Mouse (Mus musculus) heart, adult 18-20 months (tissue): Measurements from ENCODE around the gene Gm8882. TPM values are rescaled to one million over a fixed set of nuclear protein-coding genes. Genes with fewer than 3 reads are reported as not detected.
"Not testable (repeated sequence)": the region's sequence is repeated elsewhere in the genome, so short reads cannot be mapped to it uniquely, and the experiment has no call there.

Experiments used
- DNase-seq, 2 experiments: peaks; one replicate each; pipeline ENCODE4 v3.0.0; 2021 to 2022; ENCODE audit warnings: mixed read lengths in 1 of 2
- long read RNA-seq, 2 experiments: library from polyadenylated mRNA; stranded (forward); transcript quantifications; one replicate each; pipeline ENCODE4 v2.0.0; 2021
- total RNA-seq, 2 experiments: library from RNA; stranded (reverse); gene quantifications; 2 replicates each; pipeline ENCODE4 v1.2.3; 2021

The Gm8882 gene
- total RNA-seq: not detected
- long read RNA-seq, experiment 1: 0 reads
- long read RNA-seq, experiment 2: 0 reads

DNA sequence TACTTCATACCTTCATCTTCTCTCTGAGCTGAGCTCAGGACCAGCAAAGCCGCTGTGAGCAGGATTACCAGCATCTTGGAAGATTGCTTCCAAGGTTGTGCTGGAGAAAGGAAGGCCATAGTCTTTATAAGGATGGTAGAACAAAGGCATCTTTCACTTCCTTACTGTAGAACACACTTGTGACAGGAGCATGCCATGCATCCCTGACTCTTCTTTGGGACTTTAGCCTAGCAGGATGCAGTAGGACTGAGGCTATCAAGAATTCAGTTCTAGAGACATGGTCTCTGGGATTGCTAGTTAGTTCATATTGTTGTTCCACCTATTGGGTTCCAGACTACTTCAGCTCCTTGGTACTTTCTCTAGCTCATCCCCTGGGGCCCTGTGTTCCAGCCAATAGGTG lies at the start of gene Gm8882:
Gm8882 (minus strand) TSS at position 101 of the 400 bp plus-strand sequence.
- not testable (repeated sequence) for DNase-seq

DNA sequence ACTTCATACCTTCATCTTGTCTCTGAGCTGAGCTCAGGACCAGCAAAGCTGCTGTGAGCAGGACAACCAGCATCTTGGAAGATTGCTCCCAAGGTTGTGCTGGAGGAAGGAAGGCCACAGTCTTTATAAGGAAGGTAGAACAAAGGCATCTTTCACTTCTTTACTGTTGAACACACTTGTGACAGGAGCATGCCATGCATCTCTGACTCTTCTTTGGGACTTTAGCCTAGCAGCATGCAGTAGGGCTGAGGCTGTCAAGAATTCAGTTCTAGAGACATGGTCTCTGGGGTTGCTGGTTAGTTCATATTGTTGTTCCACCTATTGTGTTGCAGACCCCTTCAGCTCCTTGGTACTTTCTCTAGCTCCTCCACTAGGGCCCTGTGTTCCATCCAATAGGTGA lies 49.3 kb downstream of the Gm8882 start, which contains the start of gene Prpmp5:
Prpmp5 (minus strand) TSS at position 101 of the 400 bp plus-strand sequence.
- DNase-seq: not testable (repeated sequence)

Other genes with a start within 250 kb of the Gm8882 start
- gene Prb1, start 153.6 kb downstream of the Gm8882 start, total RNA-seq: not detected
- not detected for gene Prpmp5, start 49.4 kb downstream of the Gm8882 start, total RNA-seq
- not detected for gene Prh1, start 205.7 kb upstream of the Gm8882 start, total RNA-seq
- not detected for gene Prp2, start 231.8 kb upstream of the Gm8882 start, total RNA-seq